Mouse (Mus musculus) cerebellum, postnatal 14 days (tissue): ENCODE data around the gene Tmem238.
A peak's percentile ranks its signal among the peaks of the same experiment; 100 is the strongest.
"Not testable (repeated sequence)": the region's sequence is repeated elsewhere in the genome, so short reads cannot be mapped to it uniquely, and the experiment has no call there.

ENCODE experiments used
- DNase-seq, 2 experiments: peaks; one replicate each; pipeline ENCODE4 v3.0.0; 2021; ENCODE audit warnings: mixed read lengths in 2 of 2

The Tmem238 gene

DNA sequence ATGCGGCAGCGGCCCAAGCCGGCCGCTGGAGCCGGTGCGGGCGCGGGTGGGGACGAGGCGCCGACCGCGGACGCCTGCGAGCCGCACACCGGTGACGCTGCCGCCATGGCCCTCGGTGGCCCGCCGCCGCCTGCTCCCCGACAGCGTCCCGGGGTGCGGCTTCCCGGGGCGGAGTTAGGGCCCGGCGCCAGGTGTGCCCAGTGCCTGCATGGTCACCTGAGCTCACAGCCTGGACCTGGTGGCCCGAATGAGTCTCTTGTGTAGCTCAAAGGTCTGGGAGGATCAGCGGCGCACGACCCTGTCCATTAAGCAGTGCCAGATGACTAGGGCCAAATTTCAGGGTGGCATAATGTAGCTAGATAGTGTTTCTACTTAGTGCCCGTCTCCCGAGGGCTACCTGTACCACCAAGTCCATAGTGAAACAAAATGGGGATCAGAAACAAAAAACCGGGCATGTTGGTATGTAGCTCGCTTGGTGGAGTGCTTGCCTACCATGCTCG, at the start of gene Tmem238:
Gene Tmem238, minus strand, starts transcription at position 221 of the 500 bp plus-strand sequence.
- DNase-seq = peak; percentile 74 to 79

DNA sequence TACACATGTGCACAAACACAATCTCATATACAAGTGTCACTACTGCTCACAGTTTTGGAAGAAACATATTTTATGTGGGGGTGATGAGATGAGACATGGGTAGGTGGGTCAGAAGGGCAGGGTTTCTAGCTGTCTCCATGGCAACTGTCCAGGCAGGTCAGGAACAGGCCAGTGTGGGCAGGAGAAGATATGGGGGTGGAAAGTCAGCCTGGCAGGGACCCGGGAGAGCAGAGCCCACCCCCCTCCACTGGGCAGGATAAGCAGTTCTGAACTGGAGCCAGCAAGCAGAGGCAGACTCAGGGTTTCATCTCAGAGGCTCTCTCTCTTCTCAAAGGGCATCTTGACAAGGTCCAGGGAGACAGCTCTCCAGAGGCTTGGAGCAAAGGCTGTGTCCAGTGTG, 48.2 kb upstream of the Tmem238 start:
- DNase-seq = peak in 1 of 2 experiments; percentile 26

DNA sequence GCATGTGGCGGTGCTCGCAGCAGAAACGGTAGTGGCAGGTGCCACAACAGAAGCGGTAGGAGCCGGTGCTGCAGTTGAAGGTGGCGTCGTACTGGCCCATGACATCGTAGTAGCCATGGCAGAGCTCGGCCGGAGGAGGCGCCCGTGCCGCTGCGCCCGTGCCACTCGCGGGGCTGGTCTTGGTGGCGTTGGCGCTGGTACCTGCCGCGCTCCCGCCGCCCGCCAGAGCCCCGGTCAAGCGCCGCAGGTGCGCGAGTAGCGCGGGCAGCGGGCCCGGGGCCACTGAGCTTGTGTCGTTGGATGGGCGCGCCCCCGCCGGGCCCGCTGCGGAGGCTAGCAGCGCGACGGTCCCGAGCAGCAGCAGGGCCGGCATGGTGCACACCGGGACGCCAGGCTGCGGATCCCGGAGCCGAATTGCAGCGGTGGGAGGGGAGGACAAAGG, 46.9 kb upstream of the Tmem238 start:
- peak; percentile 87 to 89 for DNase-seq

DNA sequence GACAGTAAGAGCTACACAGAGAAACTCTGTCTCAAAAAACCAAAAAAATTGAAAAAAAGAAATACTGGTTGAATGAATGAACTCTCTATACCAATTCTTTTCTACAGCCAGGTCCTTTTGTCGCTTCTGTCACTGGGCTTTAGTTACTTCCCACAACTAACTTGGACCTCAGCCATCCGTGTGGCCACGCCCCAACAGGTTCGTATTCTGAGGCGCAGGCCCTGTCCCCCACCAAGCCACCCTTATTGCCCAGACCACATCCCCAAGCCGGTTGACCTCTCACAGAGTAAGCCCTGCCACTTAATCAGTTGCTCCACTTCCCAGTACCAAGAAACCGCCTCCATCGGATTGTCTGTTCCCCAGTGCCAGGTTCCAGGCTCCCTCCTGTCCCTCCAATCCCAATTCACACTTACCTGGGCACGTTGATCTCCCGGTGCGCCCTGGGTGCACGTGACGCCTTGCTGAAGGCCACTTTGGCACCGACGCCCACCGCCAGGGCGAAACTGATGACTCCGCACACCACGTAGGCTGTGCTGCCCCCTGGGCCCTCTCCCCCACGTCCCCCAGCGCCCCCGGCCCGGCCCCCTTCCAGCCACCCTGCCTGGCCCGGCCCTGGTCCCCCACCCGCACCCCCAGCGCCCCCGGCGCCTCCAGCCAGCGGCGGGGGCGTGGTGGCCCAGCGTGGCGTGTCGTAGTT, 46.3 kb upstream of the Tmem238 start:
- peak in 1 of 2 experiments; percentile 42 for DNase-seq

DNA sequence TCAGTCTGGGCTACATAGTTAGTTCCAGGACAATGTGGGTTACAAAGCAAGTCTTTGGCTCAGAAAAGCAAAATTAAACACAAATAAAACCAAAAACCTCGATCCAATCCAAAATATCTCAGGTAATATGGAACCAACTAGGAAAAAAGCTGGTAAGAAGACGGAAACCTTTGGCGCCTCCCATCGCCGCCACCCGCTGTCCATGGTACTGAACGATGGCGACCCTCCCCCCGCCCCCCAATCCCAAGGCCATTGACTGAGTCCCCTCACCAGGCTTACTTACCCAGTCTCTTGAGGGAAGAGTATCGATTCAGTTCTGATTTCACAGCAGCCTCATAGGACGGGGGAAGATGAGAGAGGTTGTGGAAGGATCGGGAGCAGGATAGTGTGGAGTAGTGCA, 41.0 kb upstream of the Tmem238 start:
- no peak for DNase-seq

DNA sequence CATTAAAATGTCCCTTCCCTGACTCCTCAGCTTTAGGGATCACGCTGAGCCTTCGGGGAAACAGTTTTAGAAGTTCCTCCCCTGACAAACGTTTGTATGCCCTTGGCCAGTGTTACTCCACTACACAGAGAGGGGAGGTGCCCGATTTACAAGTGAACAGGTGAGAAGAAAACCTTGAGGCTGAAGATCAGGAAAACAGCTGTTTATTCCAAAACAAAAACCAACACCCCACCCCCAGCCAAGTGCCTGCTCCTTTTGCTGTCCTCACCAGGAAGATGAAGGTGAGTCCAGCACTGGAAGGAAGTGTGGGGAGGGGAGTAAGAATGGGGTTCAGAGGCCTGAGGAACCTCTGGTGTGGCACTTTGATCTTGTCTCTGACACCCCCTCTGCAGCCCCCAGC, 35.9 kb upstream of the Tmem238 start:
- no peak for DNase-seq

DNA sequence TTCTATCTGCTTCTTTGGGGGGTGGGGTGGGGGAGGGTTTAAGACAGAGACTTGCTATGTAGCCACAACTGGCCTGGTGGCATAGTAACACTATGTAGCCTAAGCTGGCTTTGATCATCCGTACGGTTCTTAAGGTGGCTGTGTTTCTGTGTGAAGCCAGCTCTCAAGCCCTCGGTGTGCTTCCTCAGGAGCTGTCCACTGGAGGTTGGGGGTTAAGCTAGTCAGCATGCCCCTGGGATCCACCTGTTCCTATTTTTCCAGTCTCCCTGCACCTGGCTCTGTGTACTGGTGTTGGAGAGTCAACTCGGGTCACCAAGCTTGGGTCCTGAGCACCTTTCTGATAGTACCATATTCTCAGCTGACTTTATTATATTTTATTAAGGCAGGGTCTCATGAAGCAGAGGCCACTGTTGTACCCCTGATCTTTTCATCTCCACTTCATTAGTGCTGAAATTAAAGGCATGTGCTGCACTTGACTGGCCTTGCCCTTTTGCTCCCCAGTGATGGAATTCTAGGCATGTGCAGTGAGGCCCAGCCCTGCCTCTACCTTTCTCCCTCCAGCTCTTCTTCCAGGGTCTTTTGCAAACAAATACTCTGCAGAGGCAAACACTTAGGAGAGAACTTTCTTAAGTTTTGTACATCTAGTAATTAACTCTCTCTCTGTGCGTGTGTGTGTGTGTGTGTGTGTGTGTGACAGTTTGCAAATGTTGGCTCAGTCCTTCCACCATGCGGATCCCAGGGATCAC, 32.9 kb upstream of the Tmem238 start:
- DNase-seq = no peak

DNA sequence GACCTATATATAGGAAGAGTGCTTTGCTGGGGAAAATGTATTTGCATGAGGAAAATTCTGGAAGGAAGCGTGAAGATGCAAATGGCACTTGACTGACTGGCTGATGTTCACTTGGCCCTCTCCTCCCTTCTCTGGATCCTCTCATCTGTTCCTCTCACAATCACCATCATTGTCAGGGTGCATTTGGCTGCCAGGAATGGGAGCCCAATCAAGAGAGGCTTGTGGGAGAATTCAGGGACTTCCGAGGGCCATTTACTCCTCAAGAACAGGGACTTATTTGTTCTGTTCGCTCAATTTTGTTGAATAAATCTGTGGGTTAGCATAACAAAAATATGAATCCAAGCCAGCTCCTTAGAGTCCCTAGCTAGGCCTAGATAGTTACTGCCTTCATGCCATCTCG, 32.2 kb upstream of the Tmem238 start:
- no peak for DNase-seq

DNA sequence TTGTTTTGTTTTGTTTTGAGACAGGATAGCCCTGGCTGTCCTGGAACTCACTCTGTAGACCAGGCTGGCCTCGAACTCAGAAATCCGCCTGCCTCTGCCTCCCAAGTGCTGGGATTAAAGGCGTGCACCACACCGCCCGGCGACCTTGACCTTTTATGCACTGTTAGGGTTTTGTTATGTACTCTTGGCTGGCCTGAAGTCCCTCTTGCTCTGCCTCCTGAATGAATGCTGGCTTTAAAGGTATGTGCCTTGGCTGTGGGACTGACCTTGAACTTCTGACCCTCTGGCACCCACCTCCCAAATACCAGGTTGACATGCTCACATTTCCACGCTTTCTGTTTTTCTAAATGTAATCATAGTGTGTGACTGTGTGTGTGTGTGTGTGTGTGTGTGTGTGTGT, 31.5 kb upstream of the Tmem238 start:
- DNase-seq = not testable (repeated sequence)

DNA sequence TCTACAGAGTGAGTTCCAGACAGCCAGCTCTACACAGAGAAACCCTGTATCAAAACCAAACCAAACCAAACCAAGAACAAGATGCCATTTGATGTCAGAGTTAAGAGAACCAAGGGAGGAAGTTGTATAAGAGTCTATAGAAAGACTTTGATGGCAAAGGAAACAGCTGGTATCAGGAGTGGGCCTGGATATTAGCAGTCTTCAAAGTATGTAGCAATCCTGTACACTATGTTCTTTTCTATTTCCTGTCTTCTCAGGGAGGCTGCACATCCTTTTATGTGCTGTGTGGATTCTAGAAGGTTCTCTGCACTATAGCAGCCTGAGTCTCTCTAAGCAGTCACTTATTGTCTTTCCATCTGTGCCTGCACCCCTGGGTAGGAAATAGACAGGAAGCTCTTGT, 27.1 kb upstream of the Tmem238 start:
- no peak for DNase-seq

DNA sequence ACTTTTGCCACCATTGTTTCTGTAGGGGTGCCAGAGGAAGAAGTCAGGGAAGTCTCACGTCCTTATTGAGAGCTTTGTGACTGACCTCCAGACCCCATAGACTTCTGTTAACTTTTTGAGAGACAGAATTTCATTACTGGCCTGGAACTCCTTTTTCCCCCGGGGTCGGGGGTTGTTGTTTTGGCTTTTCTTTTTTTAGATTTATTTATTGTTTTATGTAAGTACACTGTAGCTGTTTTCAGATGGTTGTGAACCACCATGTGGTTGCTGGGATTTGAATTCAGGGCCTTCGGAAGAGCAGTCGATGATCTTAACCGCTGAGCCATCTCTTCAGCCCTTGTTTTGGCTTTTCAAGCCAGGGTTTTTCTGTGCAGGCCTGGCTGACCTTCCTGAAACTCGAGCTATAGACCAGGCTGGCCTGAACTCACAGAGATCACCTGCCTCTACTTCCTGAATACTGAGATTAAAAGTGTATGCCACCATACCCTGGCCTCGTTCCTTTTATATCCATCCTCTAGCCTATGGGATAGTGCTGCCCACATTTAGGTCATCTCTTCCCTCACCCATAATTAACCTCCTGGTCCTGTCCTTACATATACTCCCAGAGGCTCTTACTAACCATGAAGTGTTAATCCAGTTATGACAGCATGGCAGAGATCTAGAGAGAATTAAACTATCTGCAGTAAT, 23.8 kb upstream of the Tmem238 start:
- DNase-seq = no peak

DNA sequence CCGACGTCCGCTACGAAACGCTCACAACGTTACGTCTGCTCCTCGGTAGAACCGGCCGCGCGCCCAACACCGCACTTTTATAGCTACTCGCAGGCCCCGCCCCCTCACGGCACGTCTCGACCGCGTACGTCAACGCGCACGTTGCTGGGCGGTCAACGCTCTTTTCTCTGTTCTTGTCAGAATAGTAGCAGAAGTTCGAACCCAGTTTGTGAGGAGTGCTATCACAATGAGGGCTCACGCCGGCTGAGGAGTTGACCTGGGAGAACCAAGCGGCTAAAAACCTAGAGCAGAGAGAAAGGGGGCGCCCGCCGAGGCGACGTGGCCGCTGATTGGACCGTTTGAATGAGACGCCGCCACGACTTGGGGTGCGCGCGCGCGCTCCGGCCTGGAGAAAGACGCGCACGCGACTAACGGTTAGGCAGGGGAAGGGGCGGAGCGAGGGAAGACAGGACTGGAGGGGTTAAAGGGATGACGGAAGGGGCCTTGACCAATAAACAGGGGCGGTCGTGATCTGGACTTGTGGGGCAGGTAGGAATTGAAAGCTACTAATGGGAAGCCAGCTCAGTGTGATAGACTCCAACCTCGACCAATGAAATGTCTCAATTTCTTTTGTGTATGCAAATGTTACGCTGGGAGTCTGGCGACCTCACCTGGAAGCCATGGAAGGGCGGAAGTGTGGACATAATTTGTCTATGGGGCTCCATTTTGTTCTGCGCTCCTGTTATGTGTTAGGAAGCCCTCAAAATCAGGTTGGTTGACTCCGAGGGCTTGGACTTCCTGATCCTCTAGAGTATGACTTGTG, 23.0 kb upstream of the Tmem238 start, which contains the start of gene Ube2s:
Gene Ube2s, minus strand, starts transcription at position 288 of the 802 bp plus-strand sequence.
- DNase-seq = peak; percentile 99

DNA sequence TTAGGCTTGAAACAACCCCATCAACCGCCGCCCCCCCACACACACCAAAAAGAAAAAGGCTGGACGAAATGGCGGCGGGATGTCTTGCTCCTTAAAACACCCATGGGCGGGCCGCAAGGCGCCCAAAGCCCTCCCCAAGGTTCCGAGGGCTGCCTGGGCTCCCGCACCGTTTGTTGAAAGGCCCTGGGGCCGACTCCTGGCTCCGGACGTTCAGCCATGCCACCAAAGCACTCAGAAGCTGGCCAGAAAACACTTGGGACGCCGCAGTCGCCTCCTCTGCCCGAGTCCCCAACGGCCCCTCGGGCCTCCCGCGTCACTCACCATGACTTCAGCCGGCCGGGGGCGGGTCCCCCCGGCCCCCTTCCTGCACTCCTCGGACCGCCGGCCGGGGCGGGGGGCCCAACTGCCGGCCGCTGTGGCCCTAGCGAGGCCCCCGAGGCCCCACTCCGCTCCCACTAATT, 22.4 kb upstream of the Tmem238 start:
- peak in 1 of 2 experiments; percentile 56 for DNase-seq

DNA sequence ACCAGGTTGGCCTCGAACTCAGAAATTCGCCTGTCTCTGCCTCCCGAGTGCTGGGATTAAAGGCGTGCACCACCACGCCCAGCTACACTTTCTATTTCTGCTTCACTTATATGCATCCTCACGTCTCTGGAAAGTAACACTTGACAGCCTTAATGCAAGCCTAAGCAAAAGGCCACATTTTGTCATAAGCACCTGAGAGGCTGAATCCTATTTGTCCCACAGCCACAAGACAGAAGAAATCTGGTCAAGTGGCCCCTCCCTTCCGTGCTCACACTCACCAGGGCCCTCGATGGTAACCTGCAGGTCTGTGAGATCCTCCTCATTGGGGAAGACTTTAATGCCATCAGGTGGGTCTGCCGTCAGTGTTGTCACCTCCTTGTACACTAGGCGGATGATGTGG, 21.7 kb upstream of the Tmem238 start:
- DNase-seq = not testable (repeated sequence)

DNA sequence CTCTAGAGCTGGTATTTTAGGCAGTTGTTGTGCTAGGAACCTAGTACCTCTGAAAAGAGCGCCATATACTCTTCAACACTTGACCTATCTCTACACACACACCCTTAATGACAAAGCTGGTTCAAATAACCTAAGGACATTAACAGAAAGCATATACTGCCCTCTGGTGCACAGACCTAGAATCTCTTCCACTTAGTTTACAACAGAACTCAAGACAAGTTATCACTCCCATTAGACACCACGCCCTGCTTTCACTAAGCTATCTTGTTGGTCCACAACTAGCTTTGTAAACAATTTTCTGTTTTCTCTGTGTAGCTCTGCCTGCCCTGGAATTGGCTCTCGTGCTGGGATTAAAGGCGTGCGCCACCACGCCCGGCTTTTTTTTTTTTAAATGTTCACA, 17.3 kb upstream of the Tmem238 start:
- DNase-seq = peak; percentile 64 to 67

DNA sequence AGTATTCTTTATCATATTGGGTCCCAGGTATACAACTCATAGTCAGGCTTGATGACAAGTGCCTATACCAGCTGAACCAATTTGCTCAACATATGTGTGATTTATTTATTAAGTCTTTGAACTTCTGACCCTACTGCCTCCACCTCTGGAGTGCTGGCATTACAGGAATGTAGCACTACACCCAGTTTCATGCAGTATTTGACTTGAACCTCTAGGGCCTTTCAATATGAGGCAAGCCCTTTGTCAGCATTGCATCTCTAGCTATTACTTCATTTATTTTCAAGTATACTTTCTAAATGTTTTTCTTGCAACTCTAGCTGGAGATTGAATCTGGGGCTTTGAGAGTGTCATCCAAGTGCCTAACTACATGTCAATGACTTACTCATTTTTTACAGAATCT, 12.8 kb upstream of the Tmem238 start:
- no peak for DNase-seq

DNA sequence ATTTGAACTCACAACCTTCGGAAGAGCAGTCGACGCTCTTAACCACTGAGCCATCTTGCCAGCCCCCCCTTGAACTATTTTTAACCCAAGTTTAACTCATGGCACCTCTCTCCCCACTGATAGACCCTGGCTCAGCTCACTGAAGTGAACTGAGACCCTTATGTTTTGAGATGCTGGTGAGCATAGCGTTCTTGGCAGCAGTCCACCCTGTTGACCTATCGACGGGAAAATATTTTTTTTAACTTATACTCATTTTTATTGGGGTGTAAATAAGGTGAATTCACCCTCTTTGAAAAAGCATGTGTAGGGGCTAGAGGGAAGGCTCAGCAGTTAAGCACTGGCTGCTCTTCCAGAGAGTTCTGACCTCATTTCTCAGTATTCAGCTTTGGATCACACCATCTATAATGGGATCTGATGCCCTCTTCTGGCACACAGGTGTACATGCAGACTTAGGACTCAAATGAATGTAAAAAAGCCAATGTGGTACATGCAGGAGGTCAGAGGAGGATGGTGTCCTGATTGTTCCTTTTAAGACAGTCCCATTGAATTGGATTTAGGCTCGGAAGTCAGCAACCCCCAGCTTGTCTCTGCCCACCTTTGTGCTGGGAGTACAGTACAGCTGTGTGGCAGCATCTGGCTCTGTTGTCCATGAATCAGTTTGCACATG, 6.4 kb upstream of the Tmem238 start:
- DNase-seq = peak; percentile 53 to 59

DNA sequence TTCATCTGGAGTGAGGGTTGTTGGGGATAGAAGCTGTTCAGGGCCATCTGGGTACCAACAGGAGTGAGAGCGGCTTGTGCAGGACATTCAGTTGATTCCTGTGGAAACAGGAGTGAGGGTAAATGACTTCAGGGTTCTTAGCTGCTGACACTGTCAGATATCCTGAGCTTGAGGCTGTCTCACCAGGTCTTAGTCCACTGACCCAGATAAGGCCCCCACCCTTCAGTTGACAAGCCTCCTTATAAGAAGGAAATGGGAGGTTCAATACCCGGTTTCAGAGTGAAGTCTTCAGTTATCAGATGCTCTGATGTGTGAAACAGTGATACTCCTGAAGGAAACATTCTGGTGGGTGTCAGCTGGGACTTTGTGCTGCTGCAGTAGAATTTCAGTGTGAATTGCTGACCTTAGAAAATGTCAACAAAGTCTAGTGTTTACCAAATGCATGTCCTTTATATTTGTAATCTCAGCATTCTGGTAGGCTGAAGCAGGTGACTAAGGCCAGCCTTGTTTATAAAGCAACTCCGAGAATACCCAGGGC, 5.2 kb upstream of the Tmem238 start:
- DNase-seq = no peak

DNA sequence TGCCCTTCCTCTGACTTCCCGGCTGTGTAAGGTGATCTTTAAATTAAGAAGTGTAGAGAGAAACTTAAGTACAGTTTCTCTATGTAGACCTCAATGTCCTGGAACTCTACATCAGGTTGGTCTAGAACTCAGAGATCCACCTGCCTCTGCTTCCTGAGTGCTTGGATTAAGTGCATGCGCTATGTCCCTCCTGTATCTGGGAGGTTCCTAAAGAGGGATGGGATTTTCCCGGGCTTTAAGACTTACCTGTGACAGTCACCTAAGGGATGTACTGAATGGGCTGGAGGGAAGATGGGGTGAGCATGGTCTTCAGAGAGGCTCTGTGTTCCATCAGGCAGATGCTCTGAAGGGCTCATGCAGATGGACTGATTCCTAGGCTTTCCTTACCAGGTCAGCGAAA, 4.2 kb upstream of the Tmem238 start:
- DNase-seq = no peak

DNA sequence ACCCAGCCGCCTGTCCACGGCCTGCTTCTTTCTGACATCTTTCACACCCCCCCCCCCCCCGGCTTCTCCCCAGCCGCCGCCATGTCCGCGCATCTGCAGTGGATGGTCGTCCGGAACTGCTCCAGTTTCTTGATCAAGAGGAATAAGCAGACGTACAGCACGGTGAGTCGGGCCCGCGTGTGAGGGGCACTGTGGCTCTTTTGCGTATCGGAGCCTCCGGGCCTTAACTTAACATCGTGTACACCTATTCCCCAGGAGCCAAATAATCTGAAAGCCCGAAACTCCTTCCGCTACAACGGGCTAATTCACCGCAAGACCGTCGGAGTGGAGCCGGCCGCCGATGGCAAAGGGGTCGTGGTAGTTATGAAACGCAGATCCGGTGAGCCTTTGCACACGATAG, 3.8 kb upstream of the Tmem238 start:
- DNase-seq = peak in 1 of 2 experiments; percentile 26
